8 mouse cellular contexts compared by ENCODE assay signal in genomic region chr17:34198521-34198912, GRCm38 (mm10). TPM values are rescaled to one million over a fixed set of nuclear protein-coding genes. Genes with fewer than 3 reads are reported as not detected.
DNase-seq lines count a peak whose midpoint lies in the region; ATAC-seq and TF ChIP-seq lines count a peak whose summit lies in the region.

No protein-coding gene starts in this region.

- H3K36me3 ChIP-seq in lung, embryonic 14.5 days (ENCODE audit: insufficient read depth): no peaks in the 10 kb centered on the region
- H3K36me3 ChIP-seq in forebrain, embryonic 11.5 days (ENCODE audit: control insufficient read depth, insufficient read depth, low read length): no peaks in the 10 kb centered on the region
- no peaks in the 10 kb centered on the region for H3K36me3 ChIP-seq in liver, embryonic 11.5 days (ENCODE audit: control insufficient read depth, insufficient read depth, low read length)
- peaks cover 43% of the 10 kb centered on the region for H3K36me3 ChIP-seq in small intestine, adult 2 months (ENCODE audit: control insufficient read depth, insufficient read depth, low read length)

- peak overlapping the region; percentile 69 for H3K4me2 ChIP-seq in lung, embryonic 14.5 days
- H3K4me2 ChIP-seq in forebrain, embryonic 11.5 days (ENCODE audit: low read depth, low read length, severe bottlenecking): peak overlapping the region; percentile 44; the same call in 1 of the 2 replicates
- peak overlapping the region; percentile 63 for H3K4me2 ChIP-seq in liver, embryonic 11.5 days

- peak overlapping the region; percentile 43 for H3K4me3 ChIP-seq in lung, embryonic 14.5 days (ENCODE audit: low read depth, low read length)
- peak overlapping the region; percentile 18; the same call in 1 of the 2 replicates for H3K4me3 ChIP-seq in forebrain, embryonic 11.5 days (ENCODE audit: low read depth, low read length)
- peak overlapping the region; percentile 46 for H3K4me3 ChIP-seq in liver, embryonic 11.5 days (ENCODE audit: low read depth, low read length)
- peak overlapping the region; percentile 75 for H3K4me3 ChIP-seq in small intestine, adult 2 months (ENCODE audit: low read depth, low read length)

- peak overlapping the region; percentile 36 for H3K9ac ChIP-seq in lung, embryonic 14.5 days
- no peak overlapping the region for H3K9ac ChIP-seq in forebrain, embryonic 11.5 days (ENCODE audit: low read length)
- H3K9ac ChIP-seq in liver, embryonic 11.5 days (ENCODE audit: low read depth, low read length): peak overlapping the region; percentile 37; the same call in 1 of the 2 replicates

- H3K4me1 ChIP-seq in lung, embryonic 14.5 days (ENCODE audit: insufficient read depth): no peaks in the 10 kb centered on the region
- peaks cover 5% of the 10 kb centered on the region for H3K4me1 ChIP-seq in forebrain, embryonic 11.5 days (replicated peaks; ENCODE audit: control insufficient read depth, insufficient read depth, low read length)
- peaks cover 11% of the 10 kb centered on the region for H3K4me1 ChIP-seq in liver, embryonic 11.5 days (replicated peaks; ENCODE audit: control insufficient read depth, insufficient read depth, low read length)
- H3K4me1 ChIP-seq in small intestine, adult 2 months (ENCODE audit: control insufficient read depth, insufficient read depth, insufficient read length, low read length): peaks cover 5% of the 10 kb centered on the region; the same call in 1 of the 2 replicates

- H3K9me3 ChIP-seq in lung, embryonic 14.5 days (ENCODE audit: low read depth, low read length): no peaks in the 10 kb centered on the region
- no peaks in the 10 kb centered on the region for H3K9me3 ChIP-seq in forebrain, embryonic 11.5 days (ENCODE audit: control insufficient read depth, low read length)
- H3K9me3 ChIP-seq in liver, embryonic 11.5 days (ENCODE audit: control insufficient read depth, low read length): no peaks in the 10 kb centered on the region

- TF ChIP-seq POLR2A in small intestine, adult 2 months (IDR thresholded peaks at IDR 0.05; ENCODE audit: low read depth, low read length): no peak

- no peak for DNase-seq in lung, embryonic 14.5 days
- DNase-seq in lung, postnatal 10 days: no peak
- DNase-seq in forebrain, embryonic 11.5 days (ENCODE audit: low spot score): no peak
- DNase-seq in liver, embryonic 11.5 days (ENCODE audit: low spot score): no peak
- DNase-seq in gastrocnemius, postnatal 25 days: no peak
- DNase-seq in gastrocnemius, adult 18-20 months (ENCODE audit: low spot score): no peak
- DNase-seq in frontal cortex, postnatal 36 days (ENCODE audit: low spot score in 2 of 2): no peak

- peaks cover 57% of the 10 kb centered on the region for H3K27me3 ChIP-seq in lung, embryonic 14.5 days (ENCODE audit: insufficient read depth, low read length)
- peaks cover 49% of the 10 kb centered on the region for H3K27me3 ChIP-seq in forebrain, embryonic 11.5 days (ENCODE audit: control insufficient read depth, insufficient read depth, low read length)
- H3K27me3 ChIP-seq in liver, embryonic 11.5 days (replicated peaks; ENCODE audit: control insufficient read depth, insufficient read depth, low read length): peaks cover 71% of the 10 kb centered on the region
- H3K27me3 ChIP-seq in small intestine, adult 2 months (ENCODE audit: control insufficient read depth, insufficient read depth, low read length): no peaks in the 10 kb centered on the region

- peak; percentile 15; the same call in 1 of the 2 replicates for ATAC-seq in lung, embryonic 14.5 days (ENCODE audit: insufficient read depth)
- no peak for ATAC-seq in forebrain, embryonic 11.5 days (replicated peaks; ENCODE audit: low FRiP score)
- ATAC-seq in liver, embryonic 11.5 days (replicated peaks; ENCODE audit: low FRiP score): no peak

- WGBS in lung, embryonic 14.5 days: 8% methylated on average over 11 of the region's 11 CpGs
- WGBS in forebrain, embryonic 11.5 days: 7% methylated on average over 11 of the region's 11 CpGs
- WGBS in liver, embryonic 11.5 days: 13% methylated on average over 11 of the region's 11 CpGs
- WGBS in small intestine, adult 2 months: 3% methylated on average over 11 of the region's 11 CpGs

- H3K27ac ChIP-seq in lung, embryonic 14.5 days (ENCODE audit: low read depth): no peak overlapping the region
- no peak overlapping the region for H3K27ac ChIP-seq in forebrain, embryonic 11.5 days (ENCODE audit: low read depth, low read length)
- no peak overlapping the region for H3K27ac ChIP-seq in liver, embryonic 11.5 days (ENCODE audit: low read depth, low read length)
- H3K27ac ChIP-seq in small intestine, adult 2 months (ENCODE audit: insufficient read depth, low read depth, low read length): peak overlapping the region; percentile 69

- TF ChIP-seq CTCF in lung, embryonic 14.5 days (IDR thresholded peaks at IDR 0.05; ENCODE audit: low read depth): no peak
- TF ChIP-seq CTCF in small intestine, adult 2 months (IDR thresholded peaks at IDR 0.05; ENCODE audit: extremely low read depth, insufficient read length, insufficient replicate concordance, low read depth, low read length): no peak

RNA-seq across cellular contexts. Expression of gene Psmb8, which starts 1.0 kb away (rescaled TPM):
- polyA plus RNA-seq in lung, embryonic 14.5 days (2014; fragmentation: Nextera tagmentation; extraction: Ambion mirVana): 7.9 and 8.9 TPM in 2 replicates
- polyA plus RNA-seq in forebrain, embryonic 11.5 days (2014; fragmentation: Nextera tagmentation; extraction: Ambion mirVana): 1.5 and 1.6 TPM in 2 replicates
- 8.4 and 10.3 TPM in 2 replicates for polyA plus RNA-seq in liver, embryonic 11.5 days (2014; fragmentation: Nextera tagmentation; extraction: Ambion mirVana)
- polyA plus RNA-seq in small intestine, adult 2 months (2012; rRNA removed): 135 and 293 TPM in 2 replicates
- 1 to 10 TPM; 2.9 to 4.8 TPM for total RNA-seq in gastrocnemius, postnatal 25 days (2021)
- 1 to 10 TPM; 3.2 to 6.7 TPM for total RNA-seq in gastrocnemius, adult 18-20 months (2021)

RNA-seq across cellular contexts. Expression of gene Tap2, which starts 4.8 kb away (rescaled TPM):
- 3.0 and 3.7 TPM in 2 replicates for polyA plus RNA-seq in lung, embryonic 14.5 days (2014; fragmentation: Nextera tagmentation; extraction: Ambion mirVana)
- polyA plus RNA-seq in forebrain, embryonic 11.5 days (2014; fragmentation: Nextera tagmentation; extraction: Ambion mirVana): 0.11 and 0.41 TPM in 2 replicates
- polyA plus RNA-seq in liver, embryonic 11.5 days (2014; fragmentation: Nextera tagmentation; extraction: Ambion mirVana): 6.6 and 7.4 TPM in 2 replicates
- 30.4 and 66.1 TPM in 2 replicates for polyA plus RNA-seq in small intestine, adult 2 months (2012; rRNA removed)
- total RNA-seq in gastrocnemius, postnatal 25 days (2021): 1 to 10 TPM; 4.3 to 5.1 TPM
- total RNA-seq in gastrocnemius, adult 18-20 months (2021): 1 to 10 TPM; 4.1 to 6.6 TPM

RNA-seq across cellular contexts. Expression of gene Psmb9, which starts 11.0 kb away (rescaled TPM):
- 3.4 and 4.5 TPM in 2 replicates for polyA plus RNA-seq in lung, embryonic 14.5 days (2014; fragmentation: Nextera tagmentation; extraction: Ambion mirVana)
- 0.99 and 1.6 TPM in 2 replicates for polyA plus RNA-seq in forebrain, embryonic 11.5 days (2014; fragmentation: Nextera tagmentation; extraction: Ambion mirVana)
- polyA plus RNA-seq in liver, embryonic 11.5 days (2014; fragmentation: Nextera tagmentation; extraction: Ambion mirVana): 2.3 and 4.0 TPM in 2 replicates
- polyA plus RNA-seq in small intestine, adult 2 months (2012; rRNA removed): 112 and 204 TPM in 2 replicates
- total RNA-seq in gastrocnemius, postnatal 25 days (2021): 1 to 10 TPM; 1.3 to 3.1 TPM
- 1 to 10 TPM in 1 of 2 experiments, under 1 TPM in 1; 0.73 to 3.8 TPM for total RNA-seq in gastrocnemius, adult 18-20 months (2021)

RNA-seq across cellular contexts. Expression of gene Tap1, which starts 11.2 kb away (rescaled TPM):
- polyA plus RNA-seq in lung, embryonic 14.5 days (2014; fragmentation: Nextera tagmentation; extraction: Ambion mirVana): 3.5 and 4.0 TPM in 2 replicates
- polyA plus RNA-seq in forebrain, embryonic 11.5 days (2014; fragmentation: Nextera tagmentation; extraction: Ambion mirVana): 1.6 and 1.7 TPM in 2 replicates
- polyA plus RNA-seq in liver, embryonic 11.5 days (2014; fragmentation: Nextera tagmentation; extraction: Ambion mirVana): 1.5 and 1.8 TPM in 2 replicates
- polyA plus RNA-seq in small intestine, adult 2 months (2012; rRNA removed): 35.1 and 100 TPM in 2 replicates
- total RNA-seq in gastrocnemius, postnatal 25 days (2021): 1 to 10 TPM; 1.4 to 1.5 TPM
- 1 to 10 TPM in 1 of 2 experiments, under 1 TPM in 1; 0.98 to 3.6 TPM for total RNA-seq in gastrocnemius, adult 18-20 months (2021)

RNA-seq across cellular contexts. Expression of gene H2-Ob, which starts 40.2 kb away (rescaled TPM):
- polyA plus RNA-seq in lung, embryonic 14.5 days (2014; fragmentation: Nextera tagmentation; extraction: Ambion mirVana): not detected in 2 replicates
- polyA plus RNA-seq in forebrain, embryonic 11.5 days (2014; fragmentation: Nextera tagmentation; extraction: Ambion mirVana): not detected in 2 replicates
- polyA plus RNA-seq in liver, embryonic 11.5 days (2014; fragmentation: Nextera tagmentation; extraction: Ambion mirVana): not detected in 2 replicates
- 5.3 and 13.7 TPM in 2 replicates for polyA plus RNA-seq in small intestine, adult 2 months (2012; rRNA removed)
- total RNA-seq in gastrocnemius, postnatal 25 days (2021): under 1 TPM in 1 of 2 experiments, not detected in 1; 0.13 TPM
- under 1 TPM; 0.14 to 0.33 TPM for total RNA-seq in gastrocnemius, adult 18-20 months (2021)

Comparison
In these comparisons a context has a peak if more than half of its experiments do, and no peak if none do; other contexts are left out.
1. H3K4me3 ChIP-seq: peak in every context shown above with its lines; median percentile 75 in small intestine, adult 2 months; 46 in liver, embryonic 11.5 days; 43 in lung, embryonic 14.5 days; 18 in forebrain, embryonic 11.5 days.
2. RNA of gene Psmb8, which starts 1.0 kb away (polyA plus RNA-seq): 135 to 293 TPM in small intestine, adult 2 months; 8.4 to 10.3 TPM in liver, embryonic 11.5 days, 7.9 to 8.9 TPM in lung, embryonic 14.5 days and 1.5 to 1.6 TPM in forebrain, embryonic 11.5 days; every median in the first group is over 10 times any median in the second.
3. RNA of gene Psmb9, which starts 11.0 kb away (polyA plus RNA-seq): 112 to 204 TPM in small intestine, adult 2 months; 2.3 to 4.0 TPM in liver, embryonic 11.5 days, 3.4 to 4.5 TPM in lung, embryonic 14.5 days and 0.99 to 1.6 TPM in forebrain, embryonic 11.5 days; every median in the first group is over 10 times any median in the second.
4. Peak in every context shown above with its lines, with median percentiles within 50 percentile points of each other: H3K4me2 ChIP-seq.